Mouse (Mus musculus): ENCODE measurements at regions not wholly inside any gene's neighbourhood (a gene's known extent, or its start where the extent isn't known, plus 50 kb on each side); places are given as distances from the start of the nearest gene placed in this dataset.

DNA sequence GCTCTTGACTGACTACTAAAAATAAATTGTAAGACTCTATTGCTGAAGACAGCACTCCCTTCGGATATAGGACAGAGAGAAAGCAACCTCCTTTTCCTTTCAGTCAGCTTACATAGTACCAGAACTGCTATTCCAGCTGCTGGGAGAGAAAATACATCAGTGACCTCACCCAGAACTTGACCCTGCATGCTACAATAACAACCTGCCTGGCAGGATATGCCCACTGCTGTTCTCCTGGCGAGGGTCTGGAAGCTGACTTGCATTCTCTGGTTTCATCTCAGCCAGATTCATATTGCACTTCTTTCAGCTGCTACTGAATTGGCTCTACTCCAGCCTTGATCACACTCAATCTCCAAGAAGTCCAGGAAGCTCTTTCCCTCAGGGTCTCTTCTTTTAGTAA lies 179.1 kb upstream of the Itga4 start:
- TF ChIP-seq USF1 (IDR thresholded peaks at IDR 0.05; ENCODE audit: low read depth): no peak
- no peak for TF ChIP-seq CTCF (IDR thresholded peaks at IDR 0.05; ENCODE audit: control insufficient read depth, insufficient read depth, insufficient read length)

All from C2C12 (cell line).